23 mouse cellular contexts compared by ENCODE assay signal in the genomic region with DNA sequence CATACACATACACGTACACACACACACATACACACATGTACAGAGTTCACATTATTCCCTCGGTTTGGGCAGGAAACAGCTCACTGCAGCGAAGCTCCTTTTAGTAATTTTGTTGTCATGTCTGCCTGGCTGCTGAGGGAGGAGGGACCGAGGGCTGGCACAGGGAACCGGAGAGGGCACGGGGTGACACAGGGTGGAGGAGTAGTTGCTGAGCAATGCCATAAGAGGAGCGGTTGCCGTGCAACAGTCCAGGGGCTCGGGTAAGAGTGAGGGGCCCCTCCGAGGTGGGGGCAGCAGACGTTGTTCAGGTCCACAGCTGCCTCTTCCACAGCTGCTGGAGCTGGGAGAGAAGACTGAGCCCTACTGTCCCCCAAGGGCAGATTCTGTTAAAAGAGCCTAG. TPM values are rescaled to one million over a fixed set of nuclear protein-coding genes. Genes with fewer than 3 reads are reported as not detected.
DNase-seq lines count a peak whose midpoint lies in the region; ATAC-seq and TF ChIP-seq lines count a peak whose summit lies in the region.
"Had no signal": no experiment of that assay in that cellular context is flagged by ENCODE, and none has a peak within 500 bp of the region (broad histone marks: within the 10 kb centered on the region; RNA-seq: fewer than 3 reads in every experiment).

No protein-coding gene starts in this region.

- DNase-seq in limb, embryonic 10.5 days (ENCODE audit: low spot score) = no peak
- DNase-seq in gastrocnemius, adult 2 months = no peak
- DNase-seq: adrenal gland, adult 2 months; cerebellum, adult 8-10 months; gastrocnemius, postnatal 36 days; kidney, adult 8-10 months; lung, postnatal 10 days; retina, postnatal 1 day; thymus, adult 2 months had no signal

- H3K27ac ChIP-seq in limb, embryonic 15.5 days = no peak overlapping the region
- H3K27ac ChIP-seq in limb, embryonic 10.5 days = no peak overlapping the region
- H3K27ac ChIP-seq in liver, embryonic 12.5 days = peak overlapping the region; percentile 97
- H3K27ac ChIP-seq in gastrocnemius, adult 2 months = no peak overlapping the region
- H3K27ac ChIP-seq: embryonic facial prominence, embryonic 15.5 days; heart, embryonic 13.5 days; limb, embryonic 13.5 days had no signal

- no peaks in the 10 kb centered on the region for H3K9me3 ChIP-seq in erythroblast, embryonic 14.5 days (ENCODE audit: control insufficient read depth, low read length)
- no peaks in the 10 kb centered on the region for H3K9me3 ChIP-seq in limb, embryonic 15.5 days
- H3K9me3 ChIP-seq in limb, embryonic 10.5 days (replicated peaks) = no peaks in the 10 kb centered on the region
- no peaks in the 10 kb centered on the region for H3K9me3 ChIP-seq in E14TG2a.4 (ENCODE audit: low read length)
- H3K9me3 ChIP-seq in liver, embryonic 12.5 days (replicated peaks) = no peaks in the 10 kb centered on the region
- H3K9me3 ChIP-seq: embryonic facial prominence, embryonic 15.5 days; heart, embryonic 13.5 days; limb, embryonic 13.5 days had no signal

- peaks cover 52% of the 10 kb centered on the region for H3K36me3 ChIP-seq in erythroblast, embryonic 14.5 days (ENCODE audit: control insufficient read depth)
- no peaks in the 10 kb centered on the region for H3K36me3 ChIP-seq in limb, embryonic 15.5 days
- H3K36me3 ChIP-seq in limb, embryonic 10.5 days = no peaks in the 10 kb centered on the region
- no peaks in the 10 kb centered on the region for H3K36me3 ChIP-seq in E14TG2a.4 (ENCODE audit: insufficient read depth, low read length)
- no peaks in the 10 kb centered on the region for H3K36me3 ChIP-seq in liver, embryonic 12.5 days
- H3K36me3 ChIP-seq: embryonic facial prominence, embryonic 15.5 days; heart, embryonic 13.5 days; limb, embryonic 13.5 days had no signal

- TF ChIP-seq CTCF in E14TG2a.4 (conservative IDR thresholded peaks at IDR 0.05; ENCODE audit: low read length) = no peak
- no peak for TF ChIP-seq CTCF in gastrocnemius, adult 2 months (IDR thresholded peaks at IDR 0.05)

- ATAC-seq in erythroblast, adult 5-6 weeks (replicated peaks; ENCODE audit: low FRiP score, poor library complexity, severe bottlenecking) = no peak
- ATAC-seq in limb, embryonic 15.5 days (ENCODE audit: insufficient number of reproducible peaks, low FRiP score, low TSS enrichment, low read depth) = 0 out of 2 replicates have a peak, but pooled peaks have one; percentile 33
- ATAC-seq in liver, embryonic 12.5 days = no peak
- no peak for ATAC-seq in monocyte, adult 5-6 weeks (replicated peaks; ENCODE audit: insufficient number of reproducible peaks, low FRiP score, low TSS enrichment, poor library complexity, severe bottlenecking)
- ATAC-seq: forebrain, embryonic 16.5 days had no signal

- no peaks in the 10 kb centered on the region for H3K27me3 ChIP-seq in erythroblast, embryonic 14.5 days (ENCODE audit: control insufficient read depth)
- H3K27me3 ChIP-seq in limb, embryonic 15.5 days = no peaks in the 10 kb centered on the region
- H3K27me3 ChIP-seq in limb, embryonic 10.5 days (ENCODE audit: low read depth, poor library complexity, severe bottlenecking) = no peaks in the 10 kb centered on the region
- peaks cover 15% of the 10 kb centered on the region for H3K27me3 ChIP-seq in E14TG2a.4 (ENCODE audit: insufficient read depth, low read length)
- no peaks in the 10 kb centered on the region for H3K27me3 ChIP-seq in liver, embryonic 12.5 days (replicated peaks)
- H3K27me3 ChIP-seq: embryonic facial prominence, embryonic 15.5 days; heart, embryonic 13.5 days; limb, embryonic 13.5 days had no signal

- WGBS in limb, embryonic 15.5 days = 64% methylated on average over 11 of the region's 11 CpGs
- 78% methylated on average over 11 of the region's 11 CpGs for WGBS in limb, embryonic 10.5 days
- WGBS in liver, embryonic 12.5 days (ENCODE audit: insufficient replicate concordance) = 65% methylated on average over 11 of the region's 11 CpGs

- no peak overlapping the region for H3K4me2 ChIP-seq in limb, embryonic 15.5 days
- H3K4me2 ChIP-seq in liver, embryonic 12.5 days = peak overlapping the region; percentile 73
- H3K4me2 ChIP-seq: embryonic facial prominence, embryonic 15.5 days; heart, embryonic 13.5 days; limb, embryonic 13.5 days had no signal

- H3K4me1 ChIP-seq in erythroblast, embryonic 14.5 days (ENCODE audit: control insufficient read depth) = peaks cover 92% of the 10 kb centered on the region
- H3K4me1 ChIP-seq in limb, embryonic 15.5 days = no peaks in the 10 kb centered on the region
- H3K4me1 ChIP-seq in limb, embryonic 10.5 days = no peaks in the 10 kb centered on the region
- peaks cover 17% of the 10 kb centered on the region for H3K4me1 ChIP-seq in E14TG2a.4 (replicated peaks; ENCODE audit: low read depth, low read length)
- peaks cover 76% of the 10 kb centered on the region for H3K4me1 ChIP-seq in liver, embryonic 12.5 days
- H3K4me1 ChIP-seq: embryonic facial prominence, embryonic 15.5 days; limb, embryonic 13.5 days had no signal

- intact Hi-C loops in gastrocnemius, adult 2 months (cut with DNase I) = loop anchor here (5.0 kb wide), 1 partner anchor 61 kb away; no protein-coding TSS in a partner anchor

- H3K9ac ChIP-seq in limb, embryonic 15.5 days = no peak overlapping the region
- 0 out of 2 replicates have a peak overlapping the region, but pooled peaks have one; percentile 87 for H3K9ac ChIP-seq in liver, embryonic 12.5 days
- H3K9ac ChIP-seq: embryonic facial prominence, embryonic 15.5 days; heart, embryonic 13.5 days; limb, embryonic 13.5 days had no signal

- H3K4me3 ChIP-seq in erythroblast, embryonic 14.5 days (replicated peaks) = peak overlapping the region; percentile 23
- no peak overlapping the region for H3K4me3 ChIP-seq in limb, embryonic 15.5 days
- H3K4me3 ChIP-seq in limb, embryonic 10.5 days = no peak overlapping the region
- 0 out of 2 replicates have a peak overlapping the region, but pooled peaks have one; percentile 23 for H3K4me3 ChIP-seq in E14TG2a.4 (replicated peaks; ENCODE audit: low read length)
- no peak overlapping the region for H3K4me3 ChIP-seq in liver, embryonic 12.5 days
- no peak overlapping the region for H3K4me3 ChIP-seq in gastrocnemius, adult 2 months
- H3K4me3 ChIP-seq: embryonic facial prominence, embryonic 15.5 days; heart, embryonic 13.5 days; limb, embryonic 13.5 days had no signal

RNA-seq across cellular contexts. Expression of gene Ackr1, which starts 2.4 kb away (rescaled TPM):
- polyA plus RNA-seq in erythroblast, embryonic 14.5 days (2012) = 1.0 and 1.7 TPM in 2 replicates
- total RNA-seq in erythroblast, adult 5-6 weeks (2015; ENCODE audit: low replicate concordance) = 67.1 and 89.7 TPM in 2 replicates
- total RNA-seq in erythroblast, adult 5-6 weeks (2017; ENCODE audit: low replicate concordance) = 43.2 and 60.3 TPM in 2 replicates
- polyA plus RNA-seq in limb, embryonic 15.5 days (2015; fragmentation: Nextera tagmentation; extraction: Ambion mirVana) = 0.45 and 0.81 TPM in 2 replicates
- polyA plus RNA-seq in limb, embryonic 10.5 days (2016; fragmentation: Nextera tagmentation; extraction: Ambion mirVana) = 0.55 and 0.78 TPM in 2 replicates
- polyA plus RNA-seq in liver, embryonic 12.5 days (2016; fragmentation: Nextera tagmentation; extraction: Ambion mirVana) = 54.2 and 56.5 TPM in 2 replicates
- total RNA-seq in monocyte, adult 5-6 weeks (2017) = not detected in 3 replicates
- total RNA-seq in gastrocnemius, adult 2 months (2021) = 1 to 10 TPM; 2.5 to 3.0 TPM
- total RNA-seq: hematopoietic stem cell, adult 5-6 weeks had no signal

RNA-seq across cellular contexts. Expression of gene Aim2, which starts 14.8 kb away (rescaled TPM):
- 0.06 TPM in 2 replicates for polyA plus RNA-seq in erythroblast, embryonic 14.5 days (2012)
- total RNA-seq in erythroblast, adult 5-6 weeks (2015; ENCODE audit: low replicate concordance) = 20.5 and 27.7 TPM in 2 replicates
- total RNA-seq in erythroblast, adult 5-6 weeks (2017; ENCODE audit: low replicate concordance) = 45.9 and 55.4 TPM in 2 replicates
- 1.4 and 1.6 TPM in 2 replicates for polyA plus RNA-seq in limb, embryonic 15.5 days (2015; fragmentation: Nextera tagmentation; extraction: Ambion mirVana)
- 1.1 and 2.5 TPM in 2 replicates for polyA plus RNA-seq in limb, embryonic 10.5 days (2016; fragmentation: Nextera tagmentation; extraction: Ambion mirVana)
- polyA plus RNA-seq in liver, embryonic 12.5 days (2016; fragmentation: Nextera tagmentation; extraction: Ambion mirVana) = 2.8 and 4.0 TPM in 2 replicates
- total RNA-seq in monocyte, adult 5-6 weeks (2017) = 140 to 167 TPM (median 156 TPM) in 3 replicates
- under 1 TPM; 0.11 to 0.28 TPM for total RNA-seq in gastrocnemius, adult 2 months (2021)

RNA-seq across cellular contexts. Expression of gene Cadm3, which starts 31.6 kb away (rescaled TPM):
- 0.01 and 0.05 TPM in 2 replicates for polyA plus RNA-seq in erythroblast, embryonic 14.5 days (2012)
- 4.8 TPM in 1 of 2 replicates, not detected in the other for total RNA-seq in erythroblast, adult 5-6 weeks (2015; ENCODE audit: low replicate concordance)
- total RNA-seq in erythroblast, adult 5-6 weeks (2017; ENCODE audit: low replicate concordance) = 1.4 and 5.4 TPM in 2 replicates
- 0.60 and 1.1 TPM in 2 replicates for polyA plus RNA-seq in limb, embryonic 15.5 days (2015; fragmentation: Nextera tagmentation; extraction: Ambion mirVana)
- 0.29 and 0.49 TPM in 2 replicates for polyA plus RNA-seq in limb, embryonic 10.5 days (2016; fragmentation: Nextera tagmentation; extraction: Ambion mirVana)
- 1.1 and 1.3 TPM in 2 replicates for polyA plus RNA-seq in liver, embryonic 12.5 days (2016; fragmentation: Nextera tagmentation; extraction: Ambion mirVana)
- total RNA-seq in monocyte, adult 5-6 weeks (2017) = 3.2 to 9.0 TPM (median 6.9 TPM) in 3 replicates
- total RNA-seq in gastrocnemius, adult 2 months (2021) = 10 to 100 TPM in 1 of 2 experiments, 1 to 10 TPM in 1; 7.2 to 12.2 TPM
- total RNA-seq: megakaryocyte-erythroid progenitor cell, adult 5-6 weeks had no signal

RNA-seq across cellular contexts. Expression of gene Mptx2, which starts 58.3 kb away (rescaled TPM):
- not detected in 2 replicates for polyA plus RNA-seq in erythroblast, embryonic 14.5 days (2012)
- not detected in 2 replicates for total RNA-seq in erythroblast, adult 5-6 weeks (2015; ENCODE audit: low replicate concordance)
- not detected in 2 replicates for total RNA-seq in erythroblast, adult 5-6 weeks (2017; ENCODE audit: low replicate concordance)
- polyA plus RNA-seq in limb, embryonic 15.5 days (2015; fragmentation: Nextera tagmentation; extraction: Ambion mirVana) = not detected in 2 replicates
- polyA plus RNA-seq in limb, embryonic 10.5 days (2016; fragmentation: Nextera tagmentation; extraction: Ambion mirVana) = not detected in 2 replicates
- polyA plus RNA-seq in liver, embryonic 12.5 days (2016; fragmentation: Nextera tagmentation; extraction: Ambion mirVana) = not detected in 2 replicates
- not detected in 3 replicates for total RNA-seq in monocyte, adult 5-6 weeks (2017)
- total RNA-seq in gastrocnemius, adult 2 months (2021) = not detected
- total RNA-seq: adrenal gland, adult 2 months; gastrocnemius, postnatal 36 days; hematopoietic stem cell, adult 5-6 weeks; left cerebral cortex, adult 8-10 months; megakaryocyte-erythroid progenitor cell, adult 5-6 weeks had no signal
- polyA plus RNA-seq: adrenal gland, adult 2 months; embryonic facial prominence, embryonic 15.5 days; forebrain, embryonic 16.5 days; heart, embryonic 13.5 days; limb, embryonic 13.5 days; stomach, embryonic 14.5 days; thymus, adult 2 months had no signal

Comparison
In these comparisons a context has a peak if more than half of its experiments do, and no peak if none do; other contexts are left out.
1. H3K4me3 ChIP-seq: peak in erythroblast, embryonic 14.5 days (single experiment) and E14TG2a.4 (single experiment); none in limb, embryonic 15.5 days (single experiment), limb, embryonic 10.5 days (single experiment), liver, embryonic 12.5 days (single experiment) and gastrocnemius, adult 2 months (single experiment).
2. RNA of gene Ackr1, which starts 2.4 kb away (polyA plus RNA-seq): 54.2 to 56.5 TPM in liver, embryonic 12.5 days; 1.0 to 1.7 TPM in erythroblast, embryonic 14.5 days, 0.45 to 0.81 TPM in limb, embryonic 15.5 days and 0.55 to 0.78 TPM in limb, embryonic 10.5 days; every median in the first group is over 10 times any median in the second.